Mouse (Mus musculus): ENCODE results near the gene Tspan5.

DNA sequence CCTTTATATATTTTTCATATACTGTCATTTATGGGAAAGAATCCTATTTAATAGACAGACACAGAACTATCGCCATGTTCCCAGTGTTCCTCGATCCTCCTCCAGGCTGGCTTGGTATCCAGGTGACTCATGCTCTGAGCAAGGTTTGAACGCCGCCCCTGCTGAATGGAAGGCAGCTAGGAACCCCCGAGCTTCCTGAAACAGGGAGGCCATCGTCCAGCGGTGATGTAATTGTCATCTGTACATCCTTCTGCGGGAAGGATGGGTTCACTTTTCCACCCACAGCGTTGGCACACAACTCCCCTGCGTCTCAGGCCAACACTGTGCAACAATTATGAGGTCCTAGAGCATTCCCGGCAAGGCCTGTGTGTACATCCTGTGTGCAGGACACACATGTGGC, 92.2 kb downstream of the Tspan5 start:
- TF ChIP-seq CTCF (IDR thresholded peaks at IDR 0.05; ENCODE audit: insufficient read depth, low read length) (no peak), POLR2A (IDR thresholded peaks at IDR 0.05; ENCODE audit: borderline replicate concordance, extremely low read depth, low read depth, low read length) (no peak)

Data from lung, adult 2 months (tissue).